In genomic region chr9:60264586-60265325, GRCm38 (mm10) we compare ENCODE assay signal across 9 mouse cellular contexts.
DNase-seq lines count a peak whose midpoint lies in the region; ATAC-seq lines count a peak whose summit lies in the region.
"Had no signal": no experiment of that assay in that cellular context is flagged by ENCODE, and none has a peak within 500 bp of the region (broad histone marks: within the 10 kb centered on the region; RNA-seq: fewer than 3 reads in every experiment).

No protein-coding gene starts in this region.

- H3K36me3 ChIP-seq in midbrain, embryonic 10.5 days: no peaks in the 10 kb centered on the region
- H3K36me3 ChIP-seq in midbrain, embryonic 13.5 days: no peaks in the 10 kb centered on the region
- H3K36me3 ChIP-seq: embryonic facial prominence, embryonic 12.5 days had no signal

- H3K27ac ChIP-seq in midbrain, embryonic 10.5 days (replicated peaks): peak overlapping the region; percentile 87
- no peak overlapping the region for H3K27ac ChIP-seq in midbrain, embryonic 13.5 days
- H3K27ac ChIP-seq: embryonic facial prominence, embryonic 12.5 days had no signal

- peak; percentile 32 for DNase-seq in adrenal gland, postnatal 14 days
- DNase-seq in adrenal gland, adult 2 months: no peak
- DNase-seq in midbrain, embryonic 10.5 days (ENCODE audit: low spot score): no peak
- peak; percentile 17 to 18 for DNase-seq in kidney, adult 8-10 months
- peak; percentile 21 to 44 for DNase-seq in lung, postnatal 4 days
- DNase-seq in embryo, embryonic 10.5 days (ENCODE audit: low spot score): no peak
- DNase-seq in left cerebral cortex, adult 18-20 months (ENCODE audit: low spot score in 2 of 2): no peak

- no peaks in the 10 kb centered on the region for H3K9me3 ChIP-seq in midbrain, embryonic 10.5 days (replicated peaks)
- no peaks in the 10 kb centered on the region for H3K9me3 ChIP-seq in midbrain, embryonic 13.5 days
- H3K9me3 ChIP-seq: embryonic facial prominence, embryonic 12.5 days had no signal

- H3K4me1 ChIP-seq in midbrain, embryonic 10.5 days: peaks cover 69% of the 10 kb centered on the region
- peaks cover 41% of the 10 kb centered on the region for H3K4me1 ChIP-seq in midbrain, embryonic 13.5 days (replicated peaks)

- H3K4me2 ChIP-seq in midbrain, embryonic 13.5 days (replicated peaks): no peak overlapping the region
- H3K4me2 ChIP-seq: embryonic facial prominence, embryonic 12.5 days had no signal

- 73% methylated on average over 10 of the region's 10 CpGs for WGBS in midbrain, embryonic 10.5 days
- 61% methylated on average over 10 of the region's 10 CpGs for WGBS in midbrain, embryonic 13.5 days

- ATAC-seq in midbrain, embryonic 13.5 days: no peak

- no peak overlapping the region for H3K9ac ChIP-seq in midbrain, embryonic 13.5 days (replicated peaks)
- H3K9ac ChIP-seq: embryonic facial prominence, embryonic 12.5 days had no signal

- peaks cover 72% of the 10 kb centered on the region for H3K27me3 ChIP-seq in midbrain, embryonic 10.5 days (ENCODE audit: low read depth, poor library complexity, severe bottlenecking)
- peaks cover 6% of the 10 kb centered on the region; the same call in 1 of the 2 replicates for H3K27me3 ChIP-seq in midbrain, embryonic 13.5 days
- H3K27me3 ChIP-seq: embryonic facial prominence, embryonic 12.5 days had no signal

- H3K4me3 ChIP-seq in midbrain, embryonic 10.5 days: no peak overlapping the region
- no peak overlapping the region for H3K4me3 ChIP-seq in midbrain, embryonic 13.5 days (replicated peaks)
- H3K4me3 ChIP-seq: embryonic facial prominence, embryonic 12.5 days had no signal

Comparison
In these comparisons a context has a peak if more than half of its experiments do, and no peak if none do; other contexts are left out.
1. DNase-seq: peak in adrenal gland, postnatal 14 days (single experiment), kidney, adult 8-10 months (2 of 2) and lung, postnatal 4 days (2 of 2); none in adrenal gland, adult 2 months (single experiment), midbrain, embryonic 10.5 days (single experiment), embryo, embryonic 10.5 days (single experiment) and left cerebral cortex, adult 18-20 months (0 of 2).